Mouse (Mus musculus) WW6 (cell line): ENCODE data around the gene Galnt4.

Source experiments
- DNase-seq: peaks from one replicate; pipeline ENCODE4 v3.0.0-alpha.2; 2013; ENCODE audit warnings: low read depth, low spot score

Gene Galnt4

DNA sequence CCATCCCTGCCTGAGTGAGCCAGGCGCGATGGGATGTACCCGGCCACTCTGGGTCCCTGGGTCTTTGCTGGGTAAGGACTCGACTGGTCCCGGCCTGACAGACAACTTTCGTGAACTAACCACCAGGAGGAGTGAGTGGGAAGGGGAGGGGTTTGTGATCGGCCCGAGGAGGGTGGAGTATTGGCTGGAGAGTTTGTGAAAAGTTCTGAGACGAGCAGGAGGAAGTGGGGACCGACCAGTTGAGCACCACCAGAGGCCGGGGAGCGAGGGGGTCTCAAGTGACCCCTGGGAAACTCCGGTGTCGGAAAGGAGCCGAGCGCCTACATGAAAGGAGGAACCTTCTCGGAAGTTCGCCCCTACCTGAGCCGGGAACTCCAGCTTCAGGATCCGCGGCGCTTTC is at the start of gene Galnt4:
Gene Galnt4, plus strand, starts transcription at position 196 of the 400 bp plus-strand sequence.
- peak; percentile 55 for DNase-seq

DNA sequence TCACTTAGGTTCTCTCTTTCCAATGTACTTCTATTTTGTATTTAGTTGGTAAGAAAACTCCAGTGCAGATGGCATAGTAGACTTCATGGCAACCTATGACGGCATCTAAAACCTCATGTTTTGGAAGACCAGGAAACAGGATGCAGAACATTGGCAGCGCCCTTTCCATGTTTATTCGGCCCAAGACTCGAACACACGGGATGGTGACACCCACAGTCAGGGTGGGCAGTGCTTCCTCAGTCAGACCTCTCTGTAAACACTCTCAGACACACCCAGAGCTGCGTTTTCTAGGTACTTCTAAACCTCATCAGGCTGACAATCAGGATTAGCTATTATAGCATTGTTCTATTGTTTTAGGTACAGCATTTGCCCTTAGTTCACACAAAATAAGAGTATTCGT is 47.4 kb upstream of the Galnt4 start:
- DNase-seq: no peak

DNA sequence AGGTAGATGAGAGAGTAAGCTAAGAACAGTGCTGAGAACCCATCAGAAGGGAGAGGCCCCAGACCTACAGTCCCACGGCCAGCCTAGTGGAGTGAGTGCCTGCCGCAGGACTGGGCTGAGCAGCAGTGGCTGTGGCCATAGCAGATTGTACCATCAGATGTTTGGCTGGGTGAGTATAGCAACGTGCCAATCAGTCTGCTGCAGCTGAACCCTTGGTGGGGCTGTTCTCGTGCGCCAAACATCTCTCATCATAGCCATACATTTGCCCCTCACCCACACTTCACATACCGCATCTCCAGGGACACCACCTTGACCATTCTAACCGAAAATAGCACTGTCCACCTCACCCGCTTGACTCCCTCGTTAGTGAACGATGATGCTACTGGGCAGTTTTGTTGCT is 46.5 kb upstream of the Galnt4 start:
- DNase-seq: no peak

DNA sequence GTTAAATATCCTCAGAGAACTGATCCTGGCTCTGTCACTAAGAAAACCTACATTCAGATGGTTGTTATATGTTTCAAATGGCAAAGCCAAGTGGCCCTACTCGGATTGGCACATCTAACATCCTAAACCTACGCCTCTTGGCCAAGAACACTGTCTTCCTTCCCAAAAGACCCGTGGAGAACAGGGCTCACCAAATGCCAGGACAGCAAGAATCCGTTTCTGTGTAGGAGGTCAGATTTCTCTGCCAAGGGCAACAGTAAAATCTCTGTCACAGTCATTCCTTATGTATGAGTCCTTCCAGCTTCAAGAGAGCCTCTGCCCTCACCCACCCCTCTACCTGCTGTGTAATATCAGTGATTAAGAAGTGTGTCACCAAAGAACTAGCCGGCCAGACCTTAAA is 45.4 kb upstream of the Galnt4 start:
- DNase-seq: no peak

DNA sequence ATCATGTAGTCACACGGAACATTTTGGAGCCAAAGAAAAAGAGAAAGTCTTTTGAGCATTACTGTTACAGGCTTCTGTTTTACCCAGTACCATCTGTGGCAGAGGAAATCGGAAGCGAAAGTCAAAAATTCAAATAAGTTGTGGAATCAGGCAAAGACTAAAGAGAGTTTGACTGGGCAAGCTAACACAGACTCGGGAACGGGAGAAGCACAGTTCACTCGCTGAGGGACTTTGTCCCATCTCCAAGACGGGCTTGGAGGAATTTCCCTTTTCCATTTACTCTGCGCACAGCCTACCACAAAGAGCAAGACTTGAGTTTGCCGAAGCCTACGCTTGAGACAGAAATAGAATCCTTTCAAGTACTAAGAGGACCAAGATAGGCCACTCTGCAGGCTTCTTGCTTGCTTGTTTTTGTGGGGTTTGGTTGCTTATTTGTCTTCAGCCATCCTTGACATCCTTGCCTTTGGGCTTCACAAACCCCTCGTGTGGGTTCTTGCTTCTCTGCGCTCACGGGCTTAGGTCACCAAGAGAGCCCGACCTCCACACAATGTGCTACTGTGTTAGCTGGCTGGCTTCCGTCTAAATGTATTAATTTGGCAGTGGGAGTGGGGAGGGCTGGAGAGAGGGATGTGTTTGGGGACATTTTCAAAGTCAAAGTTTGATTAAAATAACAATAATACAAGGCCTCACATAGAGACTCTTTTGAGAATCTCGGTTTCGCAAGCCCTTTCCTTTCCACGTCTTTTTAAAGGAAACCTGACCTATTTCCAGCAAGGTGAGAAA is 31.7 kb upstream of the Galnt4 start:
- no peak for DNase-seq

DNA sequence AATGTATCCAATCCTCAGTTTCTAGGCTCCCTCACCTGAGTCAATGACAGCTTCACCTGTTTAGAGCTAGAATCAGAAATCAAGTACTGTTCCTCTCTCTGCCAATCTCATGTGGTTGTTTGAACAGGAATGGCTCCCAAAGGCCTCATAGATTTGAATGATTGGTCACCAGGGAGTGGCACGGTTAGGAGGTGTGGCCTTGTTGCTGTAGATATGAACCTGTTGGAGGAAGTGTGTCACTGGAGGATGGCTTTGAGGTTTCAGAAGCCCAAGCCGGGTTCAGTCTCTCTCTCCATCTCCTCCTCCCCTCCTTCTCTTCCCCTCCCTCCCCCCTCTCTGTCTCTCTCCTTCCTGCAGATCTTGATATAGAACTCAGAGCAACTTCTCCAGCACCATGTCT is 29.3 kb upstream of the Galnt4 start:
- no peak for DNase-seq

DNA sequence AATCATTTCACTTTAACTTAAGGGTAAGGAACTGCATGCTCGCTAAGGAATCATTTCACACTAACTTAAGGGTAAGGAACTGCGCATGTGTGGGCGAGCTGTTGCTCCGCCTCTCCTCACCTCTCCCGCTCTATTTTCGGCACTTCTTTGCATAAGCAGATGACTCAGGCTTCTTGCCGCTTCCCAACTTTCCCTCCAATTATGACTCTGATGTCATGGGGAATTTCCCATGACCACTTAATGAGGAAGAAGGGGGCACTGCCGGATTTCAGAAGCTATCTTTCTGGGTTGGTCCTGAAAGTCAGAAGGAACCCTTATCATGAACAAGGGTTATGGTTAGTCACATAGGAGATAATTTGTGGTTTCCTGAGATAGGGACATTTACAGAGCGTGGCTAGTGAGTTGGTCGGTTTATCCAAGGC is 26.4 kb upstream of the Galnt4 start:
- no peak for DNase-seq

DNA sequence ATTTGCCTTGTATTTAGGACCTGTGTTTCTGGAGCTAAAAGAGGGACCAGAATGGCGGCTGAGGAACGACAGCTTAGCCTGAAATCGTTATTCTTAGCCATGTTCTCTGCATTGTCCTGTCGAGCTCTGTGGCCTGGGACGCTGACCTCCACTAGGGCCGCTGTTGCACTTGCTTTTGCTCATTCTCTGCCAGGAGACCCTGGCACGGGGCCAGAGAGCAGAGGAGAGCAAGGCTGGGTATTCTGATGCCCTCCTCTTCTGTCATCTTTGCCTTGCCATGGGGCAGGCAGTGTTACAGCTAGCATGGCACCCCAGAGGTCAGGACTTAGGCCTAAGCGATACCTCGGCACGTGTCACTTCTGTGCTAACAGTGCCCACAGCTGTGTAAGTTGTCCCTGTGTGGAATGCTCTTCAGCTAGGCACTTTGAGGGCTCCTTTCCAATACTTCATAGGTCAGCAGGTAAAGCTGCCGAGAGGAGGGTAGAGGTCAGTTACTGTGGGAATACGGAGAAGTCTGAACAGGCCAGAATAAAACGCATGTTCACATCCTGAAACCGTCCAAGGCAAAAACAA is 24.4 kb upstream of the Galnt4 start:
- DNase-seq: no peak

DNA sequence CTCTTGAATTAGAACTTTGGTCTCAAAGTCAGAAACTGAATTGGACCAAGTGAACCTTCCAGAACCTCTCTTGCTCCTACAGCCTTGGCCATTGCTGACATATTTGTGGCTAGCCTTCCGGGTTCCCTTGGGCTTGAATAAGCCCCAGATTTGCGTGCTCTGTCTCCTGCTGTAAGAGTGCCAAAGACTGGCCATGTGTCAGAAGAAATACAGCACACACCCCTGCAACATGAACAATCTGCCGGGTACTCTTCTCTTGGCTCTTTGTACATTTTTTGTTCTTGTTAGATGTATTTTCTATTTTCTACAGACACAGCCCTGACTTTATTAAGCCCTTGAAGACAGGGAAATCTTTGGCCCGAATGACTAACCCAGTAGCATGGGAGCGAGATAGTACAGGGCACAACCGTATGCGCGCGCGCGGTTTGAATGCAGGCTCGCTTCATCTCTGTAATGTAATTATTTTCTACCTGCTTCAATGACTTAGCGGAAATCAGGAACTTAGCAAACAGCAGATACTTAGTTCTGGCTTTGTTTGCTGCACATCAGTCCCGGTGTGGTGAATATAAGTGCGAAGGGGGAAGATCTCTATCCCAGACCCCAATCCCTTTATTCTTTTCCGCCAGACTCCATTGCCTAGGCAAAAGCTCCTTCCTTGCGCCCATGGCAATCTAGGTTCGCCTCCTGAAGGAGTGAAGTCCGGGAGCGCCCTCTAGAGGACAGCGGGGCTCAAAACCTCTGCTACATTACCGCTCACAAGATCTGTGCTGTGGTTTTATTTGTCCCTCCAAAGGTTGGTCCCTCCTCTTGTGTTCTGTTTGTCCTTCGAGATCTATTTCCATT is 23.3 kb upstream of the Galnt4 start:
- DNase-seq: peak; percentile 55

DNA sequence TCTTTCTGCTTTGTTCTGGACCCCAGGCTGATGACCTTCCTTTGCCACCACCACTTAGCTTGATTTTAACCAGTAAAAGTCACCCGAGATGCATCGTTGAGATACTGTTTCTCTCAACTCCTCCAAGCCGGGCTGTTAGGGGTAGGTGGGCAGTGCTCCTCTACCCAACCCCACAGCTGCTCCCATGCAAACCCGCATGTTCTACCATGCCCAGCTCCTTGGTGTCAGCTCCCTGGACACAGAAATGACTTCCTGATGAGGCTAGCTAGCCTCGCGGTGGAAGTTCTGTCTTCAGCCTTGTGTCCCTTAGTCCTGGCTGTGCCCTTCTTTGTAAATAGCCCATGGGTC is 22.7 kb upstream of the Galnt4 start:
- DNase-seq: no peak

DNA sequence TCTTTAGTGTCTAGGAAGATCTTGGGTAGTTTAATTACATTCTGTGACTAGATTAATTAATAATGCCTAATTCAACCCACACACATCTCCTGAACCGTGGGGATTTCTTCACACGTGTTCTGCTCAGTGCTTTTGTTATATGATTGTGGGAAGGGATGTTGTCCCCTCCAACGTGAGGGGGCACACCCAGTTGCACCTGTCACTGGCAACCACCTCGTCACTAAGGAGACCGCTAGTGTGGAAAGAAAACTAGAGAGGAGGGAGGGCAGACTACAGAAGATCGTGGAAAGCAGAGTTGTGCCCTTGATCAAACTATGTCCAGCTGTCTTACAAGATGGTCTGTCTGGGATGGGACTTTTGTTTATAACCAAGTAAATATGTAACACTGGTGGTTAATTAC is 21.9 kb upstream of the Galnt4 start:
- no peak for DNase-seq

DNA sequence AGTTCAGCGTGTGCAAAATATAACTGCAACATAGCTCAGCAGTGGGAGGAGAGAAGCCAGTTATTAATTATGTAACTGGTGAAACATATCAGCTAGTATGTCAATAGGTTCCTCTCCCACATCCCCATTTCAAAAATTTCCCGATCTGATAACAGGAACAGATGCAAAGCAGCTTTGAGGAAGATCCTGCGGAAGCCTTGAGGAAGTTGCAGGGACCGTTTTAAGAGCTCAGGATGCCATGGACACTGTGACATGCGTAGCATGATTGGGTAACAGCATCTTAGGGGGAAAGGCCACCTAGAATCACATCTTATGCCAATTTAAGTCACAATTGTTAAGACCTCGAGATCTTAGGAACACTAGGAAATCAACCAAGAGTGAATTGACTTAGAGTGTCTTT is 18.1 kb upstream of the Galnt4 start:
- DNase-seq: no peak

DNA sequence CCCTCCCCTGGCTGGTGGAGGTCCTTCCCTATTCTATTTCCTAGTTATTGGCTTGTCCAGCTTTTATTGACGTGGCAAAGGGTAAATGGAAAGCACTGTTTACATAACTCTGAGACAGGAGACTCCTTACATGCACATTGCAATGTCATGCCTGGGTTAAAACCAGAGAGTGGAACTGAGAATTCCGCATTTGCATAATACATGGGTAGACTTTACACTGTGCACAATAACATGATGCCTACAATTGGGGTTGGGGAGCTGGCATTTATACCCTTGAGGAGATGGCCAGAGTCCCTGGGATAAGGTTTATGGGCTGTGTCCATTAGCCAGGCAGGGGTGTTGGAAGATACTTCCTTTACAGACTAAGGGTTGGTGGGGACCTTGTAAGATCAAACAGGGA is 14.6 kb upstream of the Galnt4 start:
- DNase-seq: no peak

DNA sequence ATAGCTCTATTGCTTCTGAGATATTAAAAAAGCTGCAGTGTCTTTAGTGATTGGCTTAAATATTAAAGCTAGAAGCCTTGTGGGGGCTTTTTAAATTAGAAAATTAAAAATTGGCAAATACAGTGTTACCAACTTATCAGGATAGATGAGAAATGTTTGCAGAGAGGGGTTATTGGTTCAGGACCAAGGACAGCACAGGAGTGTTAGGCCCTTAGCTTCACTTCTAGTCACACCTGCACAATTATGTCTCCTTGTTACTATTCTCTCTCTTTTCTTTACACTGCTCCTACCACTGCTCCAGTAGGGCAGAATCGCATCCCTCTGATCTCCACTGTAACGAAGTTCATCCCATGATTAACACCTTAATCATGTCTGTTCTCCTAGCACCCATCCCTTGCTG is 12.8 kb upstream of the Galnt4 start:
- DNase-seq: no peak

DNA sequence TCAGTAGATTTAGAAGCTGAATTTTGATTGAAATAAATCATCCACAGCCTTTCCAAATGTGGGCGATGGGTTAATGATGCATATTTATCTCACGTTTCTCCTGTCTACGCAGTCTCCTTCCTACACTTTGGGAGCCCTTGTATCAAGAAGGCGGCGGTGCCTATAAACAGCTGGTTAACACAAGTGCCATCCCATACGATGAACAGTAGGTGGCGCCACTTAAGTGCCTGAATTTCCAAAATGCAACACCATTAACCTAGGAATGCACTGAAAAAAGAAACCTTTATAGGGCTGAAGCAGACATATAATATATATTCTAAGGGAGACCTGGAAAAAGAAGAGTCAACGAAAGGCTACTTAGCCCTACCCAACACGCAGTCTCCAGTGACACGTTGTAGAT is 10.6 kb upstream of the Galnt4 start:
- no peak for DNase-seq

DNA sequence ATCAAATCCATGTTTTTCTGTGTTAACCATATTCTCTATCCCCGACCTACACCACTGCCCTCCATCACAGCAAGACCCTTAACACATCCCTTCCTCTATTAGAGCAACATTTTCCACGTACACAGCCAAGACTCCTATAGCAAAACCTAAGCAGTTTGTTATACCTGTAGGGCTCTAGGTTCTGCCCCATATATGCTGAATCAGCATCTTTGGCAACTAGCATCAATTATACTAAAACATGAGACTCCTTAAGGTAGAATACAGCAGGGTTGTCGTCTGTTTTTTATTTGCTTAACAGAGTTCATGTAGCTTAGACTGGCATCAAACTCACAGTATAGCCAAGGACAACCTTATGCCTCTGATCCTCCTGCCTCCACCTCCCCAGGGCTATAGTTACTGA is 2.4 kb upstream of the Galnt4 start:
- DNase-seq: no peak

DNA sequence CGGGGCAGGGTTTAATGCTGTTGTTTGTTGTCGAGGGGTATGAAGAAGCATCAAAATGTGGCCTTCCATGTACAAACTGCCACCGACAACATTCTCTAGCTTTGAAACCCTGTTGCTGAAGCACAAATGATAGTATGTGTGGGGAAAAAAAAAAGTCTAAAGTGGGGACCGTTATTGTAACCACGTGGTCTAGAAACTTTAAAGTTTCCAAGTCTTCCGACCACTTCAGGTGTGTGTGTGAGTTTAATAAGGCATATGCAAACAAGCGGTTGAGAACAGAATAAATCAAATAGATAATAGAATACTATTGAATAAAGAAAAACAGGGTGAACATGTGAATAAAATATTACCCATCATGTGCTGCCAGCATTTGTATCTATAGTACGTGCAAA is 1.7 kb upstream of the Galnt4 start:
- DNase-seq: no peak

DNA sequence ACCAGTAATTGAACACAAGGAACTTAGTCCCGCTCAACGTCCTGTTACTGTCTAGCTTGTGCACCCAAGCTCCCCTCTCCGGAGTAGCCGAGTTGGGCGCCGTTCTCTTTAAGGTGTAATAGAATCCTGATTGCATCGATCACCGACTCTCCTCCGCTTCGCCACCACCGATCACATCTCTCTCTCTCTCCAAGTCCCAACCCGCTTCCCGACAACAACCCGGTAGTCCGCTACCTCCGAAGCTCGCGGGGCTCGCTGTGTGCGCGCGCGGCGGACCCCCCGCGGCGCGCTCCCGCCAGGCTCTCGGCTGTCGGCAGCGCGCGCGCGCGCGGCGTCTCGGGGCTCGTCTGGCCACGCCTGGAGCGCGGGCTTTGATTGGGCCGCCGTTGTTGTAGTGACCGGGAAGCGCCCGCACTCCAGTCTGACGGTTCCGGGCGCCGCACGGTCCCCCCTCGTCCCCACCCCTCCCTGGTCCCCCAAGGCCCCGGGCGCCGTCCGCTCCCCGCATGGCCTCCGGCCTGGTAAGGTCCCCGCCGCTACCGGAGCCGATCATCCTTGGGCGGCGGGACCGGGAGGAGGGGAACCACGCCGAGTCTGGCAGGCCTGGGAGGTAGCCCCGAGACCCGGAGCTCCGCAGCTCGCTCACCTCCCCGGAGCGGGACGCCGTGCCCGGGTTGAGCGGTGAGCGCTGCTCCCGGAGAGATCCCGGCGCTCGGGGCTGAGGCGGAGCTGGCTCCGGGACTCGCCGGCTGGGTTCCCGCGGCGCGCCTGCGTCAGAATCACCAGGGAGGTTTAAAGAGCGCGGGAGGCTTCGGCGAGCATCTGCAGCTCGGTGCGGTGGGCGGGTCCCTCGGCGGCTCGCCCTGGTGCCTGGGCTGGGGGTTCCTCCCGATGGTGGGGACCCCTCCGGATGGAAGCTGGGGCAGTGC is 992 bp upstream of the Galnt4 start, which contains the start of gene Poc1b:
Gene Poc1b, plus strand, starts transcription at position 334 of the 929 bp plus-strand sequence.
- DNase-seq: peak; percentile 48

DNA sequence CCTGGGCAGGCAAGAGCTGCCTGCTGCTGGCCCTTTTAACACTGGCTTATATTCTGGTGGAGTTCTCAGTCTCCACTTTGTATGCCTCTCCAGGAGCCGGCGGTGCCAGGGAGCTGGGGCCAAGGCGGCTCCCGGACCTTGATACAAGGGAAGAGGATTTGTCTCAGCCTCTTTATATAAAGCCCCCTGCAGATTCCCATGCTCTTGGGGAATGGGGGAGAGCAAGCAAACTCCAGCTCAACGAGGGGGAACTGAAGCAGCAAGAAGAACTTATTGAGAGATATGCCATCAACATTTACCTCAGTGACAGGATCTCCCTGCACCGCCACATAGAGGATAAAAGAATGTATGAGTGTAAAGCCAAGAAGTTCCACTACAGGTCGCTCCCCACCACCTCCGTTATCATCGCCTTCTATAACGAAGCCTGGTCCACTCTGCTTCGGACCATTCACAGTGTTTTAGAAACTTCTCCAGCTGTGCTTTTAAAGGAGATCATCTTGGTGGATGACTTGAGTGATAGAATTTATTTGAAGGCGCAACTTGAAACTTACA is 548 bp downstream of the Galnt4 start:
- DNase-seq: no peak

DNA sequence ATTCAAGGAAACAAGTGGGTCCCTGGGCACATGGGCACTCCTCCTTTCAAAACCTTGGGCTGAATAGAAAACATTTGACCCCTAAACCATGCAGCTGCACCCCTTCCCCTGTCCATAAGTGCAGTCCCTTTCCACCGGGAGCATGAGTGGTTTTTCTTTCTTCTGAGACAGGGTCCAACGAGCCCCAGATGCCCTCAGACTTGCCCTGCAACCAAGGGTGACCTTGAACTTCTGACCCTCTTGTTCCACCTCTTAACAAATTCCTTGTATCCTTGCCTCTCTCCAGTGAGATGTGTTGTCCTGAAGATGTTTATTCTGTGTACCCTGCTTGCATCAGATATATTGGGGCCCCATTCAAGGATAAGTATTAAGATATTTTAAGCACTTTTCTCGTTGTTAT is 5.6 kb downstream of the Galnt4 start:
- DNase-seq: no peak

DNA sequence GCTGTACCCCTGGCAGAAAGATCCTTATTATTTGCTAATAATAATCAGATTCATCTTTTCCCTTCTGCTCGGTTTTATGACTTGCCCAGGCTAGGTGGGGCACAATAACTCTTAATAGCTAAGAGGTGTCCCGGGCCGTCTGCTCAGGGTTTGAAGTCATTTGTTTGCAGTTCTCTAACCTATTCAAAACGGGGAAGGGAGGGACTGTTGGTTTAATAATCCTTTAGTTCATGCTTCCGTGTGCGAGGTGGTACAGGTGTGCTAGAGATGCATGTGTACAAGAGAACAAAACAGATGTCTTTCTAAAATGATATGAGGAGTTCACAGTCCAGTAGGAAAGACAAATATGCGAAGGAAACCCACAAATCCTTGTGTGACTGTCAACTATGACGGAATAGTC is 6.3 kb downstream of the Galnt4 start:
- DNase-seq: no peak
